Mouse (Mus musculus): ENCODE data around the gene Supt6.

Gene Supt6

GRCm38 (mm10) chr11:78182961-78183844 lies 62.6 kb downstream of the Supt6 start, which contains the start of gene Rpl23a:
TSS of gene Rpl23a (minus strand) at chr11:78183584.
- DNase-seq (ENCODE audit: low read depth, low spot score), result peak; percentile 95

GRCm38 (mm10) chr11:78182450-78182849 lies 63.3 kb downstream of the Supt6 start:
- DNase-seq (ENCODE audit: low read depth, low spot score), result no peak

- no peak for DNase-seq (ENCODE audit: low read depth, low spot score)
These were observed 63.9 kb downstream of the Supt6 start for GRCm38 (mm10) chr11:78181830-78182357.

- DNase-seq (ENCODE audit: low read depth, low spot score), result no peak
These were observed 65.6 kb downstream of the Supt6 start for GRCm38 (mm10) chr11:78180081-78180761.

GRCm38 (mm10) chr11:78179438-78179999 lies 66.3 kb downstream of the Supt6 start:
- DNase-seq (ENCODE audit: low read depth, low spot score), result no peak

GRCm38 (mm10) chr11:78178859-78179437 lies 66.8 kb downstream of the Supt6 start:
- DNase-seq (ENCODE audit: low read depth, low spot score), result no peak

- DNase-seq (ENCODE audit: low read depth, low spot score), result peak; percentile 92
These were observed 67.6 kb downstream of the Supt6 start for GRCm38 (mm10) chr11:78177903-78178858.

GRCm38 (mm10) chr11:78177437-78177836 lies 68.3 kb downstream of the Supt6 start:
- no peak for DNase-seq (ENCODE audit: low read depth, low spot score)

- DNase-seq (ENCODE audit: low read depth, low spot score), result no peak
These were observed 68.9 kb downstream of the Supt6 start for GRCm38 (mm10) chr11:78176905-78177331.

GRCm38 (mm10) chr11:78176402-78176862 lies 69.4 kb downstream of the Supt6 start, which contains the start of the genes Nek8 and Tlcd1:
TSS of gene Nek8 (minus strand) at chr11:78176675.
TSS of gene Tlcd1 (plus strand) at chr11:78176711.
- DNase-seq (ENCODE audit: low read depth, low spot score), result peak; percentile 73

- DNase-seq (ENCODE audit: low read depth, low spot score), result no peak
These were observed 69.9 kb downstream of the Supt6 start for GRCm38 (mm10) chr11:78175771-78176401.

GRCm38 (mm10) chr11:78174506-78174905 lies 71.3 kb downstream of the Supt6 start:
- DNase-seq (ENCODE audit: low read depth, low spot score), result no peak

GRCm38 (mm10) chr11:78172748-78173383 lies 72.9 kb downstream of the Supt6 start:
- DNase-seq (ENCODE audit: low read depth, low spot score), result no peak

- no peak for DNase-seq (ENCODE audit: low read depth, low spot score)
These were observed 73.6 kb downstream of the Supt6 start for GRCm38 (mm10) chr11:78172034-78172747.

- DNase-seq (ENCODE audit: low read depth, low spot score), result no peak
These were observed 74.5 kb downstream of the Supt6 start for GRCm38 (mm10) chr11:78171328-78171727.

GRCm38 (mm10) chr11:78170306-78170705 lies 75.5 kb downstream of the Supt6 start:
- DNase-seq (ENCODE audit: low read depth, low spot score), result no peak

GRCm38 (mm10) chr11:78168541-78169468 lies 77.0 kb downstream of the Supt6 start:
- DNase-seq (ENCODE audit: low read depth, low spot score), result no peak
